Mouse (Mus musculus) limb, embryonic 12.5 days (tissue): ENCODE data around the gene Dnal4. TPM values are rescaled to one million over a fixed set of nuclear protein-coding genes. Genes with fewer than 3 reads are reported as not detected.

Source experiments
- ATAC-seq: fragments of 200-750 bp; cut with Nextera tagmentation; 2 replicates; pipeline ENCODE4 v1.8.0; 2017; ENCODE audit warnings: low read depth, moderate TSS enrichment; ENCODE audit not compliant: insufficient number of reproducible peaks, insufficient read depth, low FRiP score, low TSS enrichment
- H3K27ac ChIP-seq: fragments of 300-500 bp; sonication (generic); 2 replicates; pipeline ENCODE4 v1.5.1; 2016; ENCODE audit warnings: mild to moderate bottlenecking, moderate library complexity
- H3K27me3 ChIP-seq: fragments of 300-500 bp; sonication (generic); 2 replicates; pipeline ENCODE4 v1.6.1; 2016; ENCODE audit warnings: mild to moderate bottlenecking, moderate library complexity
- H3K36me3 ChIP-seq: fragments of 300-500 bp; sonication (generic); 2 replicates; pipeline ENCODE4 v1.6.1; 2016; ENCODE audit warnings: mild to moderate bottlenecking, moderate library complexity
- H3K4me1 ChIP-seq: fragments of 300-500 bp; sonication (generic); replicated peaks from 2 replicates; pipeline ENCODE4 v1.6.1; 2016
- H3K4me2 ChIP-seq: fragments of 300-500 bp; sonication (generic); 2 replicates; pipeline ENCODE4 v1.6.1; 2016; ENCODE audit warnings: mild to moderate bottlenecking, moderate library complexity
- H3K4me3 ChIP-seq: fragments of 300-500 bp; sonication (generic); replicated peaks from 2 replicates; pipeline ENCODE4 v1.5.1; 2016; ENCODE audit warnings: mild to moderate bottlenecking
- H3K9ac ChIP-seq: fragments of 300-500 bp; sonication (generic); replicated peaks from 2 replicates; pipeline ENCODE4 v1.6.1; 2016; ENCODE audit warnings: mild to moderate bottlenecking, moderate library complexity
- H3K9me3 ChIP-seq: fragments of 300-500 bp; sonication (generic); 2 replicates; pipeline ENCODE4 v1.6.1; 2016; ENCODE audit warnings: mild to moderate bottlenecking, moderate library complexity
- WGBS: fragments of 180-500 bp; shearing (Covaris S2); methylation state at CpG from one replicate; pipeline ENCODE4 v1.1.7; 2016; 5-methylcytosine and 5-hydroxymethylcytosine counted together
- polyA plus RNA-seq: library from polyadenylated mRNA; unstranded; fragments of >200 nt; fragmentation: Nextera tagmentation; extraction: Ambion mirVana; gene quantifications from 2 replicates; pipeline ENCODE4 v1.2.1, GENCODE M21; 2016

Dnal4 gene
- polyA plus RNA-seq, 1 experiment from 2014 or later = 71.0 TPM

DNA sequence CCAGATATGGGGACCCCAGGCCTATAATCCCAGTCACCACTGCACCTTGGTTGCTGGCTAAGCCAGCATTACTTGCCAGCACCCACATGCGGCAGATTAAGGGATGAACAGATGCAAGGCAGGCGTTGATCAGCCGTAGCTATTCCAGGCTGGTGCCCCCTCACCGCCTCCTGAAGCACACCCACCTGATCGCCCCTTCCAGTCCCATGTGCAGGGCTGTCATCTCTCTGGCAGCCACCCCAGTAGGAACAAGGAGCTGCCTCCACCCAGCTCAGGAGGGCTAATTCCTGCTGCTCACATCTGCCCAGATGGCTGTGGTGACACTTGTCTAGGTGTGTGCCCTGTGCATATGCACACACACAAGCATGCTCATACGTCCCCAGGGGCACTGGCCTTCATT is 16.7 kb downstream of the Dnal4 start:
- H3K4me1 ChIP-seq = no peaks in the 10 kb centered on the region
- no peak overlapping the region for H3K9ac ChIP-seq
- H3K4me2 ChIP-seq = no peak overlapping the region
- WGBS = 86% methylated on average over 6 of the region's 6 CpGs
- H3K4me3 ChIP-seq = no peak overlapping the region
- H3K27me3 ChIP-seq = no peaks in the 10 kb centered on the region
- H3K9me3 ChIP-seq = no peaks in the 10 kb centered on the region
- ATAC-seq = no peak
- H3K36me3 ChIP-seq = peaks cover 53% of the 10 kb centered on the region
- H3K27ac ChIP-seq = no peak overlapping the region

DNA sequence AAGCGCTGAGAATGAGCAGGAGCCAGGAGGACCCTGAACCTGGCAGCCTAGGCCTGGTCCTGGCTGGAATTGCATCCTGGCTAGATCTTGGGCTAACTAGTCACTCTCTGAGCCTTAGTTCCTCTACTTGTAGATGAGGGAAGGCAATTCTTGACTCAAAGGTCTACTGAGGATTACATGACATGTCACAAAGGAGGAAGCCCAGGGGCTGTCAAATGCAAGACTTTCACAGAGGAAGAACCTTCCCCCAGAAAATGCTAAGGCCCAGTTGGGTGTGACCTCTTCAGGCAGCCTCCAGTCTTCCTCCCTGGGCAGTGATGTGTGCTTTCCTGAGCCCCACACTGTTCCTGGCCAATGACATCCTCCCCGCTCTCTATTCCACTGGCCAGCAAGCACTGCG is 20.5 kb downstream of the Dnal4 start:
- H3K4me3 ChIP-seq = no peak overlapping the region
- H3K36me3 ChIP-seq = peaks cover 15% of the 10 kb centered on the region
- no peak for ATAC-seq
- H3K27ac ChIP-seq = no peak overlapping the region
- no peaks in the 10 kb centered on the region for H3K27me3 ChIP-seq
- 0 out of 2 replicates have a peak, but pooled peaks cover 4% of the 10 kb centered on the region for H3K4me1 ChIP-seq
- H3K4me2 ChIP-seq = no peak overlapping the region
- no peak overlapping the region for H3K9ac ChIP-seq
- H3K9me3 ChIP-seq = no peaks in the 10 kb centered on the region
- 96% methylated on average over 3 of the region's 3 CpGs for WGBS

DNA sequence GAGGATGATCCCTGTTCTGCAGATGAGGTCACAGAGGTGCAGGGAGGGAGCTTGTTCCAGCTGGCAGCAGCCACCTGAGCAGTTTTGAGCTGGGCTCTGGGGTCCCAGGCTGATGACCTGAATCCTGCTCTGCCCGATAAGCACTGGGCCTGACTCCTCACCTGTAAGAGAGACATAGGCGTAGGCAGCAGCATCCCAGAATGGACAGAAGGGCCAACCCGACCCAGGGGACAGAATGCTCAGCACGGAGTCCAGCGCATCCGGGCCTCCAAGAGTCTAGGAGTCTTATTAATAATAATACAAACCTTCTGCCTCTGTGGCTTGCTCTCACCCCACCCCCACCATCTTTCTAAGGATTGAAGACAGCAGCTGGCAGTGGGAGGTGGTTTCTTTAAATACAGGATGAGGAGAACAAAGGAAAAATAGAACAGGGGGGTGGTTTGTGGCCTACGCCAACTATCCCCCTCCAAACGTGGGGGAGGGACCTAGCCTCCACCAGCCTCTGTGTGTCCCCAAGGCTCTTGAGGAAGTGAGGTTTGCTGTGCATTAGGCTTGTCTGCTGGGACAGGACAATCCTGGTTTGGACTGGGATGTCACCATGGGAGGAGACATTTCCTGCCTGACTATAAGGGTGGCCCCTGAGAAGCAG is 21.5 kb downstream of the Dnal4 start:
- H3K27ac ChIP-seq = peak overlapping the region; percentile 8; the same call in 1 of the 2 replicates
- 76% methylated on average over 8 of the region's 8 CpGs for WGBS
- H3K4me2 ChIP-seq = no peak overlapping the region
- no peaks in the 10 kb centered on the region for H3K27me3 ChIP-seq
- 0 out of 2 replicates have a peak, but pooled peaks cover 4% of the 10 kb centered on the region for H3K4me1 ChIP-seq
- no peak for ATAC-seq
- H3K36me3 ChIP-seq = peaks cover 6% of the 10 kb centered on the region; the same call in 1 of the 2 replicates
- no peaks in the 10 kb centered on the region for H3K9me3 ChIP-seq
- H3K9ac ChIP-seq = no peak overlapping the region
- H3K4me3 ChIP-seq = no peak overlapping the region

DNA sequence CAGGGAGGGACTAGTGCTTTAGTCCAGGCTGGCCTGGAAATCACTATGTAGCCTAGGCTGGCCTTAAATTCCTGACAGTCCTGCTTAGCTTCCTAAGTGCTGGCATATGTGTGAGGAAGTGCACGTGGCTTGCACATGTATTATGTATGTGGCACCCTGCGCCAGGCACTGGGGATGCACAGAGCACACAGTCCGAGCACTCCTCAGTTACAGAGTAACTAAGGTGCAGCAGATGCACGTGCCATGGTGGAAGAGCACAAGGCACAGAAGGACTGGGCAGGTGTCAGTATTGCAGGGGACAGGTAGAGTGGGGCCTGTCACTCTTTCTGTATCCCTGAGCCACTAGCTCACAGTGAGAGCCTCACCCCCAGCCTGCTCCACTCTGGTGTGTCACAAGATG is 22.5 kb downstream of the Dnal4 start:
- Histone ChIP-seq H3K27ac (no peak overlapping the region), H3K4me1 (0 out of 2 replicates have a peak, but pooled peaks cover 4% of the 10 kb centered on the region), H3K9ac (no peak overlapping the region), H3K4me2 (no peak overlapping the region), H3K36me3 (no peaks in the 10 kb centered on the region), H3K4me3 (no peak overlapping the region), H3K9me3 (no peaks in the 10 kb centered on the region), H3K27me3 (no peaks in the 10 kb centered on the region)
- ATAC-seq = no peak
- 87% methylated on average over 4 of the region's 4 CpGs for WGBS

DNA sequence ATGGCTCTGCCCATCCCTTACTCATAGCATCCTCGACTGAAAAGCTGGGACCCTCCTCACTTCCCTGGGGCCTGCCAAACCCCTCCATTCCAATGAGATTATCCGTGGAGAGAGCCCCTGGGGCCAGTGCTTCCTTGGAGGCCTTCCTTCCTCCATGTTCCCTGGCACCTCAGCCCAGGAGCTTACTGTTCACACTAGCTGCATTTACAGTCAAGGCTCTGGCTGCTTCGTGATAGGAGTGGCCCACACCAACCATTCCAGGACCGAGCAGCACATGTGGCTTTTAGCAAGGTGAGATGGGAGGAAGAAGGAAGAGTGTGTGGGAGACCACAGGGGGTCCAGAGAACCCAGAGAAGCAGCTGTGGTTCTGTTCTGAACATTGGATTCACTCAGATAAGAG is 23.8 kb downstream of the Dnal4 start:
- H3K4me2 ChIP-seq = no peak overlapping the region
- WGBS = 50% methylated on average over 4 of the region's 4 CpGs
- 0 out of 2 replicates have a peak, but pooled peaks cover 4% of the 10 kb centered on the region for H3K4me1 ChIP-seq
- H3K27me3 ChIP-seq = no peaks in the 10 kb centered on the region
- no peak for ATAC-seq
- H3K9ac ChIP-seq = 0 out of 2 replicates have a peak overlapping the region, but pooled peaks have one; percentile 18
- no peaks in the 10 kb centered on the region for H3K36me3 ChIP-seq
- no peak overlapping the region for H3K27ac ChIP-seq
- H3K4me3 ChIP-seq = no peak overlapping the region
- no peaks in the 10 kb centered on the region for H3K9me3 ChIP-seq

DNA sequence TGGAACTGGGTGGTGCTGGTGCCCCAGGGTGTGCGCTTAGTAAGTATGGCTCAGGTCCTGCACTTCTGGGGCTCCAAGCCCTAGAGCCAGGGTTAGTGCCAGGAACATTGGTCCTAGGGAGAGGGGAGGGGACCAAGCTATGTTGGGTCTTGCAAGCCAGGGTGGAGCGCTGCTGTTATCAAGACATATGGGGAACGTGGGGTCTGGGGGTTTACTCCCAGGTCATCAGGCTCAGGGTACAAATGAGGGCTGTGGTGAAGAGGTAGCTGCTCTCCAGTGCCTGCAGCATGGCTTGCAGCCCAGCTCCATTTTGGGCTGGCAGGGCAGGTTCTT is 24.3 kb downstream of the Dnal4 start:
- Histone ChIP-seq H3K36me3 (no peaks in the 10 kb centered on the region), H3K9ac (0 out of 2 replicates have a peak overlapping the region, but pooled peaks have one; percentile 18), H3K27ac (no peak overlapping the region), H3K27me3 (no peaks in the 10 kb centered on the region), H3K4me1 (0 out of 2 replicates have a peak, but pooled peaks cover 4% of the 10 kb centered on the region), H3K9me3 (no peaks in the 10 kb centered on the region), H3K4me3 (no peak overlapping the region), H3K4me2 (no peak overlapping the region)
- ATAC-seq = no peak; the same call in 1 of the 2 replicates
- 80% methylated on average over 3 of the region's 3 CpGs for WGBS

DNA sequence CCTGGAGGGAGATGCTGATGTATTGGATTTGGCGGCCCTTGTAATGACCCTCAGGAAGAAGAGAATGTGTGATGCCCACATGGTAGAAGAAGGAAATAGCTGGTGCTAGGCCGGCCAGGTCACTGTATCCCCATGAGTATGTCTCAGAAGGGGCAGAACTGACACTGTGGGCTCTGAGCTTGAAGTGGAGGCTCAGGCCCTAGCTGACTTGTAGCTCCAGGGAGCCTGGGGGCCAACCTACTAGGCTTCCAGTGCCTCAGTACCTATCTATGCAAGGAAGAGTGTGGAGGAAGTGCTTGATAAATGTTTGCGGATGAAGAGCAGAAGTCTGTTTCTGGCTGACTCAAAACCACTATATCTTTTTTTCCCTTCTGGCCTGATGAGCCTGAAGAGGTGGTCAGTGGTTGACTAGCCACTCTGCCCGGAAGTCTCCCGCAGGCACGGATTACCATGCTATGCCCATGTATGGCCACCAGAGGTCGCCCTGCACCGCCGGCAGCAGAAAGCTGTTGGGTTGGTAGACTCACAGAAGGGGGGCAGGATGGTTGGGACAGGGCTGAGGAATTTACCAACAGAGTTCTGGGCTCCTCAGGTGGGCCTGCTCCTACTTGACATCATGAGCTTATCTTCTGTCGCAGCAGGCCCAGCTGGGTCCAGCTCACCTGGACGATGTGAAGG is 24.8 kb downstream of the Dnal4 start:
- 0 out of 2 replicates have a peak overlapping the region, but pooled peaks have one; percentile 8 for H3K9ac ChIP-seq
- H3K27me3 ChIP-seq = no peaks in the 10 kb centered on the region
- ATAC-seq = no peak
- H3K36me3 ChIP-seq = no peaks in the 10 kb centered on the region
- no peak overlapping the region for H3K4me2 ChIP-seq
- H3K9me3 ChIP-seq = no peaks in the 10 kb centered on the region
- H3K4me1 ChIP-seq = 0 out of 2 replicates have a peak, but pooled peaks cover 4% of the 10 kb centered on the region
- no peak overlapping the region for H3K27ac ChIP-seq
- H3K4me3 ChIP-seq = no peak overlapping the region
- WGBS = 23% methylated on average over 11 of the region's 11 CpGs

DNA sequence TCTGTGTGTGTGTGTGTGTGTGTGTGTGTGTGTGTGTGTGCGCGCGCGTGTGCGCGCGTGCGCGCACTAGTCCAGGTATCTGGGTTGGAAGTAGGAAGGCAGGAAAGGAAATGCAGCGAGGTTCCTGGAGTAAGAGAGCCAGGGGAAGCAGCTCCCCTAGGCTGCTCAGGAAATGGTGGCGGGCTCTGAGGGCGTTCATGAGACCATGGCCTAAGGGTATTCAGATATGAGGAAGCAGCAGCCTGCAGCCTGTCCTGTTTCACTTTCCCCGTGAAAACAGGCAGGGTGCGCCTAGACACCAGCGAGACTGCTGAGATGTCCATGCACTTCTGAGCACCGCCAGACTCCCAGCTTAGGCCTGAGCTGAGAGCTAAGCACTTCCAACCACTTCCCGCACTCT is 25.9 kb downstream of the Dnal4 start:
- H3K4me2 ChIP-seq = no peak overlapping the region
- no peak for ATAC-seq
- H3K27ac ChIP-seq = no peak overlapping the region
- no peaks in the 10 kb centered on the region for H3K27me3 ChIP-seq
- H3K9me3 ChIP-seq = no peaks in the 10 kb centered on the region
- H3K4me1 ChIP-seq = 0 out of 2 replicates have a peak, but pooled peaks cover 4% of the 10 kb centered on the region
- H3K36me3 ChIP-seq = no peaks in the 10 kb centered on the region
- no peak overlapping the region for H3K4me3 ChIP-seq
- no peak overlapping the region for H3K9ac ChIP-seq
- WGBS = 79% methylated on average over 17 of the region's 17 CpGs

DNA sequence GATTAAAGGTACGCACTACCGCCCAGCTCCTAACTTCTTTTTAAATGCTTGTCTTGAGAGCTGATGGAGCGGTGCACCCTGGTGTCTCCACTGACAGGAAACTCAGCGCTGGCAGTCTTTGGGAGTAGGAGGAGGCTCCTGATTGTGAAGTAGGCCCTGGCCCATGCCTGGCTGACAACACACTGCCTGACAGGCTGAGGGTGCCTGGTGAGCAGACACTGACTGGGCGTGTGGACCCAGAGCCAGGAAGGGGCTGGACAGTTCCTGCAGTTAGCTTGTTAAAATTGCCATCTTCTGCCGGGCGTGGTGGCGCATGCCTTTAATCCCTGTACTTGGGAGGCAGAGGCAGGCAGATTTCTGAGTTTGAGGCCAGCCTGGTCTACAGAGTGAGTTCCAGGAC is 27.4 kb downstream of the Dnal4 start:
- Histone ChIP-seq H3K9ac (no peak overlapping the region), H3K36me3 (no peaks in the 10 kb centered on the region), H3K9me3 (no peaks in the 10 kb centered on the region), H3K4me3 (no peak overlapping the region), H3K27ac (no peak overlapping the region), H3K4me1 (peaks cover 9% of the 10 kb centered on the region; the same call in 1 of the 2 replicates), H3K27me3 (no peaks in the 10 kb centered on the region), H3K4me2 (no peak overlapping the region)
- ATAC-seq = no peak
- 87% methylated on average over 8 of the region's 8 CpGs for WGBS

DNA sequence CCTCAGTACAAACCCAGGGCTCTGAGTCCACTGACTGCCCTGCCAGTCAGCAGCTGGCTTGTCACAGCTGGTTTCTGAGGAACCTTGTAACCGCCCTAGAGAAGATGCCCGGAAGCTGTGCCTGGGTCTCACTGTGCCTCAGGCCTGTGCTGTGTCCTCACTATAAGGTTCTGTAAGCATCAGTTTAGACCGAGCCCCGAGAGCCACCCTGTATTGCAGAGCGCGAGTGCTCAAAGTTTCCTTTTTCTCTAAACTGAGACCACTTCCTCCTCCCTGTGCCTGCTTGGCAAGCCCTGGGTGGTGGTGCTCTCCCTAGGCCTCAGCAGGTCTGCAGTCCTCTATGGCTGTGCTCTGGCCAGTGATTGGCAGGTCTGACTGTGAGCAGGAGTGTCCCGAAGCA is 28.5 kb downstream of the Dnal4 start:
- Histone ChIP-seq H3K9me3 (no peaks in the 10 kb centered on the region), H3K27me3 (no peaks in the 10 kb centered on the region), H3K4me3 (no peak overlapping the region), H3K36me3 (no peaks in the 10 kb centered on the region), H3K9ac (no peak overlapping the region), H3K27ac (no peak overlapping the region), H3K4me1 (peaks cover 18% of the 10 kb centered on the region), H3K4me2 (no peak overlapping the region)
- 90% methylated on average over 7 of the region's 7 CpGs for WGBS
- ATAC-seq = no peak

DNA sequence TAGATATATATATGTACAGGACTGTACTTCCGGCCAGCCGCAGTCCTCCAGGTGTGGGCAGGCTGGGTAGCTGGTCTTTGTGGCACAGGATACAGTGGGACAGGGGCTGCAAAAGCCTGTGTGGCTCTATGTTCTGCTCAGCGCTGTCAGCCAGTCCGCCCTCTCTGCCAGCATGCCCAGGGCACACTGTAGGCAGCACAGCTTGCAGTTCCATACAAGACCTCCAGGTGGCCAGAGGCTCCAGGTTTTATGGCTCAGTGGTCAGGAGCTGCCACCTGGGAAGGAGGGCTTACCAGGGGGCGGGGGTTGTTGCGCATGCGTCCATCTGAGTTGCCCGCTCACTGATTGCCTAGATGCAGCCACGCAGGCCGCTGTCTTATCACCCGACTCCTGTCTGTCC is 29.7 kb downstream of the Dnal4 start:
- Histone ChIP-seq H3K4me2 (no peak overlapping the region), H3K9me3 (no peaks in the 10 kb centered on the region), H3K27ac (no peak overlapping the region), H3K36me3 (no peaks in the 10 kb centered on the region), H3K4me3 (no peak overlapping the region), H3K27me3 (no peaks in the 10 kb centered on the region), H3K9ac (no peak overlapping the region), H3K4me1 (peaks cover 20% of the 10 kb centered on the region)
- no peak for ATAC-seq
- 52% methylated on average over 11 of the region's 11 CpGs for WGBS
